Mouse (Mus musculus) left cerebral cortex, adult 18-20 months (tissue): ENCODE results near the gene Utrn. TPM values are rescaled to one million over a fixed set of nuclear protein-coding genes. Genes with fewer than 3 reads are reported as not detected.
"Not testable (repeated sequence)": the region's sequence is repeated elsewhere in the genome, so short reads cannot be mapped to it uniquely, and the experiment has no call there.

Experiments
- DNase-seq, 2 experiments: peaks; one replicate each; pipeline ENCODE4 v3.0.0; 2021 to 2022; ENCODE audit warnings: low spot score in 2 of 2, mixed read lengths in 1 of 2
- total RNA-seq, 2 experiments: library from RNA; stranded (reverse); gene quantifications; 2 replicates each; pipeline ENCODE4 v1.2.3; 2021

Utrn gene
- total RNA-seq, 2 experiments from 2014 or later = 61.6 to 69.4 TPM

GRCm38 (mm10) chr10:12608634-12609033 lies 260.5 kb downstream of the Utrn start:
- no peak for DNase-seq

GRCm38 (mm10) chr10:12607180-12607579 lies 262.0 kb downstream of the Utrn start:
- DNase-seq = not testable (repeated sequence)

- DNase-seq = no peak
These were observed 273.8 kb downstream of the Utrn start for GRCm38 (mm10) chr10:12595379-12595778.

- no peak for DNase-seq
These were observed 274.2 kb downstream of the Utrn start for GRCm38 (mm10) chr10:12594958-12595357.

- DNase-seq = no peak
These were observed 276.1 kb downstream of the Utrn start for GRCm38 (mm10) chr10:12593071-12593470.

GRCm38 (mm10) chr10:12591946-12592345 lies 277.2 kb downstream of the Utrn start:
- DNase-seq = no peak

GRCm38 (mm10) chr10:12588051-12588450 lies 281.1 kb downstream of the Utrn start:
- no peak for DNase-seq

- DNase-seq = no peak
These were observed 281.8 kb downstream of the Utrn start for GRCm38 (mm10) chr10:12587318-12587717.

GRCm38 (mm10) chr10:12586825-12587224 lies 282.3 kb downstream of the Utrn start:
- DNase-seq = no peak

- no peak for DNase-seq
These were observed 283.0 kb downstream of the Utrn start for GRCm38 (mm10) chr10:12586200-12586599.

GRCm38 (mm10) chr10:12583473-12583872 lies 285.7 kb downstream of the Utrn start:
- no peak for DNase-seq

GRCm38 (mm10) chr10:12579048-12579447 lies 290.1 kb downstream of the Utrn start:
- no peak for DNase-seq

GRCm38 (mm10) chr10:12575849-12576435 lies 293.2 kb downstream of the Utrn start:
- DNase-seq = no peak

- peak in 1 of 2 experiments; percentile 2 for DNase-seq
These were observed 294.4 kb downstream of the Utrn start for GRCm38 (mm10) chr10:12574760-12575159.

- DNase-seq = no peak
These were observed 295.6 kb downstream of the Utrn start for GRCm38 (mm10) chr10:12573601-12574000.

- no peak for DNase-seq
These were observed 296.4 kb downstream of the Utrn start for GRCm38 (mm10) chr10:12572759-12573158.

- DNase-seq = no peak
These were observed 304.7 kb downstream of the Utrn start for GRCm38 (mm10) chr10:12564425-12564824.

GRCm38 (mm10) chr10:12558810-12559209 lies 310.4 kb downstream of the Utrn start:
- no peak for DNase-seq

GRCm38 (mm10) chr10:12554090-12554718 lies 315.0 kb downstream of the Utrn start:
- no peak for DNase-seq

- DNase-seq = no peak
These were observed 316.3 kb downstream of the Utrn start for GRCm38 (mm10) chr10:12552890-12553278.

- DNase-seq = no peak
These were observed 316.8 kb downstream of the Utrn start for GRCm38 (mm10) chr10:12552196-12552889.

GRCm38 (mm10) chr10:12551735-12552134 lies 317.4 kb downstream of the Utrn start:
- no peak for DNase-seq
